Mouse (Mus musculus): ENCODE data around the gene Fbxw11. TPM values are rescaled to one million over a fixed set of nuclear protein-coding genes. Genes with fewer than 3 reads are reported as not detected.

The Fbxw11 gene
- polyA plus RNA-seq, 1 experiment from 2014 or later, result 32.1 TPM

- Histone ChIP-seq H3K9me3 (ENCODE audit: control insufficient read depth, low read length) (no peaks in the 10 kb centered on the region), H3K9ac (ENCODE audit: low read length) (no peak overlapping the region), H3K36me3 (ENCODE audit: control insufficient read depth, insufficient read depth, low read length) (no peaks in the 10 kb centered on the region), H3K4me1 (replicated peaks; ENCODE audit: control insufficient read depth, insufficient read depth) (peaks cover 2% of the 10 kb centered on the region; the same call in 1 of the 2 replicates), H3K27ac (replicated peaks) (no peak overlapping the region), H3K4me2 (replicated peaks; ENCODE audit: low read depth) (no peak overlapping the region), H3K27me3 (ENCODE audit: control insufficient read depth, insufficient read depth, low read length) (no peaks in the 10 kb centered on the region), H3K4me3 (ENCODE audit: low read depth, low read length) (no peak overlapping the region)
- no peak for TF ChIP-seq EP300 (optimal IDR thresholded peaks at IDR 0.05)
- ATAC-seq (ENCODE audit: low FRiP score, low TSS enrichment), result no peak
- DNase-seq (ENCODE audit: low spot score), result peak; percentile 23
- WGBS, result 30% methylated on average over 2 of the region's 2 CpGs
Observed at GRCm38 (mm10) chr11:32696446-32697090, 54.0 kb downstream of the Fbxw11 start.

DNA sequence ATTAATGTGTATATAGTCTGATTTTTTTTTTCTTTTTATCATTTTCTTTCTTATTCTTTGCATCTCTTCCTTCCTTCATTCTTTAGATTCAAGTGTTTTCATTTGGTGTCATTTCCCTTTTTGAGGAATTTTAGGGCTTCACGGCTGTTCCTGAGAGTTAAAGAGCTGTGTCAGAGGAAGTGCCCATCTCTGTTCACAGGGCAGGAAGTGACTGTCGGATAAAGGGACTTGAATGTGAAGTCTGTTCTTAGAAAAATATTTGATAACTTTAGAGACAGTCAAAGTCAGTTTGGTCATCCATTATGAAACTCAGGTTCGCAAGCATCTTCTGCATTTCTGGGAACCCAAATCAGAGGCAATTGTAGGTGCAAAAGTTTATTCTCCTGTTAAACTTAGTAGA, 55.2 kb downstream of the Fbxw11 start:
- no peaks in the 10 kb centered on the region for H3K27me3 ChIP-seq (ENCODE audit: control insufficient read depth, insufficient read depth, low read length)
- no peak for ATAC-seq (ENCODE audit: low FRiP score, low TSS enrichment)
- TF ChIP-seq EP300 (optimal IDR thresholded peaks at IDR 0.05) (no peak), CTCF (IDR thresholded peaks at IDR 0.05; ENCODE audit: low read depth) (no peak)
- 61% methylated on average over 3 of the region's 3 CpGs for WGBS
- H3K9ac ChIP-seq (ENCODE audit: low read length), result no peak overlapping the region
- no peak overlapping the region for H3K4me3 ChIP-seq (ENCODE audit: low read depth, low read length)
- H3K27ac ChIP-seq (replicated peaks), result no peak overlapping the region
- H3K9me3 ChIP-seq (ENCODE audit: control insufficient read depth, low read length), result no peaks in the 10 kb centered on the region
- H3K4me1 ChIP-seq (replicated peaks; ENCODE audit: control insufficient read depth, insufficient read depth), result peaks cover 2% of the 10 kb centered on the region; the same call in 1 of the 2 replicates
- no peaks in the 10 kb centered on the region for H3K36me3 ChIP-seq (ENCODE audit: control insufficient read depth, insufficient read depth, low read length)
- no peak for DNase-seq (ENCODE audit: low spot score)
- H3K4me2 ChIP-seq (replicated peaks; ENCODE audit: low read depth), result no peak overlapping the region

- Histone ChIP-seq H3K27me3 (ENCODE audit: control insufficient read depth, insufficient read depth, low read length) (no peaks in the 10 kb centered on the region), H3K4me3 (ENCODE audit: low read depth, low read length) (no peak overlapping the region), H3K9me3 (ENCODE audit: control insufficient read depth, low read length) (no peaks in the 10 kb centered on the region), H3K4me1 (replicated peaks; ENCODE audit: control insufficient read depth, insufficient read depth) (peaks cover 2% of the 10 kb centered on the region; the same call in 1 of the 2 replicates), H3K9ac (ENCODE audit: low read length) (no peak overlapping the region), H3K27ac (replicated peaks) (no peak overlapping the region), H3K4me2 (replicated peaks; ENCODE audit: low read depth) (no peak overlapping the region), H3K36me3 (ENCODE audit: control insufficient read depth, insufficient read depth, low read length) (no peaks in the 10 kb centered on the region)
- WGBS, result 71% methylated on average over 3 of the region's 3 CpGs
- TF ChIP-seq CTCF (IDR thresholded peaks at IDR 0.05; ENCODE audit: low read depth) (no peak), EP300 (optimal IDR thresholded peaks at IDR 0.05) (no peak)
- DNase-seq (ENCODE audit: low spot score), result no peak
- ATAC-seq (ENCODE audit: low FRiP score, low TSS enrichment), result no peak
Observed at GRCm38 (mm10) chr11:32699913-32700493, 57.5 kb downstream of the Fbxw11 start.

GRCm38 (mm10) chr11:32701566-32701965, 59.0 kb downstream of the Fbxw11 start:
- DNase-seq (ENCODE audit: low spot score) (no peak), ATAC-seq (ENCODE audit: low FRiP score, low TSS enrichment) (no peak)
- TF ChIP-seq CTCF (IDR thresholded peaks at IDR 0.05; ENCODE audit: low read depth) (no peak), EP300 (optimal IDR thresholded peaks at IDR 0.05) (no peak)
- H3K4me3 ChIP-seq (ENCODE audit: low read depth, low read length), result no peak overlapping the region
- no peaks in the 10 kb centered on the region for H3K36me3 ChIP-seq (ENCODE audit: control insufficient read depth, insufficient read depth, low read length)
- no peaks in the 10 kb centered on the region for H3K27me3 ChIP-seq (ENCODE audit: control insufficient read depth, insufficient read depth, low read length)
- no peak overlapping the region for H3K4me2 ChIP-seq (replicated peaks; ENCODE audit: low read depth)
- no peaks in the 10 kb centered on the region for H3K9me3 ChIP-seq (ENCODE audit: control insufficient read depth, low read length)
- no peaks in the 10 kb centered on the region; the same call in 1 of the 2 replicates for H3K4me1 ChIP-seq (replicated peaks; ENCODE audit: control insufficient read depth, insufficient read depth)
- H3K9ac ChIP-seq (ENCODE audit: low read length), result no peak overlapping the region
- H3K27ac ChIP-seq (replicated peaks), result no peak overlapping the region
- WGBS, result 53% methylated on average over 3 of the region's 3 CpGs

DNA sequence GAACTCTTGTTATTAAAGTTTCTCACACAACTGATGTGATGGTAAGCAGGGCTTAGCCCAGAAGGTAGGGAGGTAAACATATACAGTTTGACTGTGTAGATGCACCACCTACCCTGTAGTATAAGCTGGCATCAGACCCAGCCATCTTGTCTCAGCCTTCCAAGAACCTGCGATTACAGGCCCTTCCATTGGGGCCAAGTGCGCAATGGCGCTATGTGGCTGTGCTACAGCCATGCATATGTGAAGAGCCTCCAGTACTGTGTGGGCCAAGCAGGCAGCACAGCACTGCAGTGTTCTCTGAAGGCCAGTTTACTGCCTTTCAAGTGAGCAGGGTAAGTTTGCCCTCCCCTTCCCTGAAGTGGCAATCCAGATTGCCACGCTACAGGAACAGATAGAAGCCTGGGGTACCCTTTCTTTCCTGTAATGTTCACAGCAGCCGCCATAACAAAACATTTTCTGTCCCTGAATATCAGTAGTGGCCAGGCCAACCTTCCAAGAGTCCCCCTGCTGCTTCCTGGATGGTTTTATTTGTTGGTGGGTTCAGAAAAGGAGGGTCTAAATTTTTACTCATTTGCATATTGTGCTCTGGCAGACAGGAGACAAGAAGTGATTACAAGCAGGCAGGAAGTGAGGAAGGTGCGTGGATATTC, 61.8 kb downstream of the Fbxw11 start:
- WGBS, result 92% methylated on average over 6 of the region's 6 CpGs
- Histone ChIP-seq H3K4me3 (ENCODE audit: low read depth, low read length) (no peak overlapping the region), H3K36me3 (ENCODE audit: control insufficient read depth, insufficient read depth, low read length) (no peaks in the 10 kb centered on the region), H3K4me2 (replicated peaks; ENCODE audit: low read depth) (no peak overlapping the region), H3K27me3 (ENCODE audit: control insufficient read depth, insufficient read depth, low read length) (no peaks in the 10 kb centered on the region), H3K4me1 (replicated peaks; ENCODE audit: control insufficient read depth, insufficient read depth) (no peaks in the 10 kb centered on the region), H3K27ac (replicated peaks) (no peak overlapping the region), H3K9me3 (ENCODE audit: control insufficient read depth, low read length) (no peaks in the 10 kb centered on the region), H3K9ac (ENCODE audit: low read length) (no peak overlapping the region)
- TF ChIP-seq CTCF (IDR thresholded peaks at IDR 0.05; ENCODE audit: low read depth) (no peak), EP300 (optimal IDR thresholded peaks at IDR 0.05) (no peak)
- ATAC-seq (ENCODE audit: low FRiP score, low TSS enrichment) (no peak), DNase-seq (ENCODE audit: low spot score) (no peak)
